Mouse (Mus musculus): ENCODE results near the gene Fars2. TPM values are rescaled to one million over a fixed set of nuclear protein-coding genes. Genes with fewer than 3 reads are reported as not detected.

Gene Fars2
- total and polyA plus RNA-seq, 3 experiments: 32.0 to 57.6 (median 54.6) TPM

GRCm38 (mm10) chr13:36480101-36480500, 362.9 kb downstream of the Fars2 start:
- Histone ChIP-seq H3K36me3 (replicated peaks) (peaks cover 19% of the 10 kb centered on the region), H3K27me3 (ENCODE audit: insufficient read depth, low read length) (no peaks in the 10 kb centered on the region), H3K4me1 (ENCODE audit: insufficient read depth, low read depth, low read length) (no peaks in the 10 kb centered on the region), H3K9me3 (replicated peaks) (no peaks in the 10 kb centered on the region), H3K4me3 (ENCODE audit: low read depth, low read length) (no peak overlapping the region)
- DNase-seq (ENCODE audit: low spot score) (no peak), ATAC-seq (ENCODE audit: extremely low read depth, insufficient number of reproducible peaks, low FRiP score, poor library complexity, severe bottlenecking) (no peak)
- TF ChIP-seq GATA2 (IDR thresholded peaks at IDR 0.05; ENCODE audit: borderline replicate concordance, low read depth, low read length) (no peak), CTCF (IDR thresholded peaks at IDR 0.05; ENCODE audit: low read depth, low read length) (no peak), POLR2AphosphoS5 (IDR thresholded peaks at IDR 0.05; ENCODE audit: insufficient replicate concordance, low read depth, low read length) (no peak), TAL1 (conservative IDR thresholded peaks at IDR 0.05; ENCODE audit: low read depth, low read length) (no peak), GATA1 (IDR thresholded peaks at IDR 0.05; ENCODE audit: borderline replicate concordance, low read length) (no peak)

- Histone ChIP-seq H3K27me3 (ENCODE audit: insufficient read depth, low read length) (no peaks in the 10 kb centered on the region), H3K4me1 (ENCODE audit: insufficient read depth, low read depth, low read length) (no peaks in the 10 kb centered on the region), H3K9me3 (replicated peaks) (no peaks in the 10 kb centered on the region), H3K36me3 (replicated peaks) (peaks cover 4% of the 10 kb centered on the region), H3K4me3 (ENCODE audit: low read depth, low read length) (no peak overlapping the region)
- DNase-seq (ENCODE audit: low spot score) (no peak), ATAC-seq (ENCODE audit: extremely low read depth, insufficient number of reproducible peaks, low FRiP score, poor library complexity, severe bottlenecking) (no peak)
- no peak for TF ChIP-seq GATA2 (IDR thresholded peaks at IDR 0.05; ENCODE audit: borderline replicate concordance, low read depth, low read length)
- TF ChIP-seq CTCF (IDR thresholded peaks at IDR 0.05; ENCODE audit: low read depth, low read length): no peak
- no peak for TF ChIP-seq TAL1 (conservative IDR thresholded peaks at IDR 0.05; ENCODE audit: low read depth, low read length)
- TF ChIP-seq GATA1 (IDR thresholded peaks at IDR 0.05; ENCODE audit: borderline replicate concordance, low read length): no peak
- no peak for TF ChIP-seq POLR2AphosphoS5 (IDR thresholded peaks at IDR 0.05; ENCODE audit: insufficient replicate concordance, low read depth, low read length)
Observed at GRCm38 (mm10) chr13:36484391-36484790, 367.2 kb downstream of the Fars2 start.

GRCm38 (mm10) chr13:36486756-36487155, 369.5 kb downstream of the Fars2 start:
- Histone ChIP-seq H3K27me3 (ENCODE audit: insufficient read depth, low read length) (no peaks in the 10 kb centered on the region), H3K4me1 (ENCODE audit: insufficient read depth, low read depth, low read length) (no peaks in the 10 kb centered on the region), H3K9me3 (replicated peaks) (no peaks in the 10 kb centered on the region), H3K36me3 (replicated peaks) (peaks cover 6% of the 10 kb centered on the region), H3K4me3 (ENCODE audit: low read depth, low read length) (no peak overlapping the region)
- DNase-seq (ENCODE audit: low spot score) (no peak), ATAC-seq (ENCODE audit: extremely low read depth, insufficient number of reproducible peaks, low FRiP score, poor library complexity, severe bottlenecking) (no peak)
- TF ChIP-seq TAL1 (conservative IDR thresholded peaks at IDR 0.05; ENCODE audit: low read depth, low read length) (no peak), GATA1 (IDR thresholded peaks at IDR 0.05; ENCODE audit: borderline replicate concordance, low read length) (no peak), CTCF (IDR thresholded peaks at IDR 0.05; ENCODE audit: low read depth, low read length) (no peak), GATA2 (IDR thresholded peaks at IDR 0.05; ENCODE audit: borderline replicate concordance, low read depth, low read length) (no peak), POLR2AphosphoS5 (IDR thresholded peaks at IDR 0.05; ENCODE audit: insufficient replicate concordance, low read depth, low read length) (no peak)

- Histone ChIP-seq H3K27me3 (ENCODE audit: insufficient read depth, low read length) (no peaks in the 10 kb centered on the region), H3K9me3 (replicated peaks) (no peaks in the 10 kb centered on the region), H3K36me3 (replicated peaks) (peaks cover 8% of the 10 kb centered on the region), H3K4me1 (ENCODE audit: insufficient read depth, low read depth, low read length) (no peaks in the 10 kb centered on the region), H3K4me3 (ENCODE audit: low read depth, low read length) (no peak overlapping the region)
- no peak for TF ChIP-seq GATA2 (IDR thresholded peaks at IDR 0.05; ENCODE audit: borderline replicate concordance, low read depth, low read length)
- no peak for TF ChIP-seq GATA1 (IDR thresholded peaks at IDR 0.05; ENCODE audit: borderline replicate concordance, low read length)
- no peak for TF ChIP-seq TAL1 (conservative IDR thresholded peaks at IDR 0.05; ENCODE audit: low read depth, low read length)
- no peak for TF ChIP-seq CTCF (IDR thresholded peaks at IDR 0.05; ENCODE audit: low read depth, low read length)
- TF ChIP-seq POLR2AphosphoS5 (IDR thresholded peaks at IDR 0.05; ENCODE audit: insufficient replicate concordance, low read depth, low read length): no peak
- DNase-seq (ENCODE audit: low spot score): no peak
- no peak for ATAC-seq (ENCODE audit: extremely low read depth, insufficient number of reproducible peaks, low FRiP score, poor library complexity, severe bottlenecking)
Observed at GRCm38 (mm10) chr13:36489365-36489764, 372.2 kb downstream of the Fars2 start.

GRCm38 (mm10) chr13:36490612-36491011, 373.4 kb downstream of the Fars2 start:
- TF ChIP-seq GATA2 (IDR thresholded peaks at IDR 0.05; ENCODE audit: borderline replicate concordance, low read depth, low read length): no peak
- TF ChIP-seq POLR2AphosphoS5 (IDR thresholded peaks at IDR 0.05; ENCODE audit: insufficient replicate concordance, low read depth, low read length): no peak
- no peak for TF ChIP-seq TAL1 (conservative IDR thresholded peaks at IDR 0.05; ENCODE audit: low read depth, low read length)
- no peak for TF ChIP-seq CTCF (IDR thresholded peaks at IDR 0.05; ENCODE audit: low read depth, low read length)
- TF ChIP-seq GATA1 (IDR thresholded peaks at IDR 0.05; ENCODE audit: borderline replicate concordance, low read length): no peak
- no peaks in the 10 kb centered on the region for H3K27me3 ChIP-seq (ENCODE audit: insufficient read depth, low read length)
- H3K36me3 ChIP-seq (replicated peaks): peaks cover 10% of the 10 kb centered on the region
- H3K4me1 ChIP-seq (ENCODE audit: insufficient read depth, low read depth, low read length): no peaks in the 10 kb centered on the region
- H3K9me3 ChIP-seq (replicated peaks): no peaks in the 10 kb centered on the region
- DNase-seq (ENCODE audit: low spot score) (no peak), ATAC-seq (ENCODE audit: extremely low read depth, insufficient number of reproducible peaks, low FRiP score, poor library complexity, severe bottlenecking) (no peak)
- no peak overlapping the region for H3K4me3 ChIP-seq (ENCODE audit: low read depth, low read length)

- DNase-seq (ENCODE audit: low spot score) (no peak), ATAC-seq (ENCODE audit: extremely low read depth, insufficient number of reproducible peaks, low FRiP score, poor library complexity, severe bottlenecking) (no peak)
- H3K4me1 ChIP-seq (ENCODE audit: insufficient read depth, low read depth, low read length): no peaks in the 10 kb centered on the region
- peaks cover 10% of the 10 kb centered on the region for H3K36me3 ChIP-seq (replicated peaks)
- TF ChIP-seq GATA1 (IDR thresholded peaks at IDR 0.05; ENCODE audit: borderline replicate concordance, low read length): no peak
- no peak for TF ChIP-seq GATA2 (IDR thresholded peaks at IDR 0.05; ENCODE audit: borderline replicate concordance, low read depth, low read length)
- no peak for TF ChIP-seq TAL1 (conservative IDR thresholded peaks at IDR 0.05; ENCODE audit: low read depth, low read length)
- no peak for TF ChIP-seq CTCF (IDR thresholded peaks at IDR 0.05; ENCODE audit: low read depth, low read length)
- TF ChIP-seq POLR2AphosphoS5 (IDR thresholded peaks at IDR 0.05; ENCODE audit: insufficient replicate concordance, low read depth, low read length): no peak
- H3K27me3 ChIP-seq (ENCODE audit: insufficient read depth, low read length): no peaks in the 10 kb centered on the region
- no peak overlapping the region for H3K4me3 ChIP-seq (ENCODE audit: low read depth, low read length)
- no peaks in the 10 kb centered on the region for H3K9me3 ChIP-seq (replicated peaks)
Observed at GRCm38 (mm10) chr13:36492397-36492796, 375.2 kb downstream of the Fars2 start.
